Mouse (Mus musculus) liver, embryonic 11.5 days (tissue): ENCODE measurements at regions not wholly inside any gene's neighbourhood (a gene's known extent, or its start where the extent isn't known, plus 50 kb on each side); places are given as distances from the start of the nearest gene placed in this dataset.

ENCODE experiments used
- ATAC-seq: fragments of 200-750 bp; cut with Nextera tagmentation; replicated peaks from 2 replicates; pipeline ENCODE4 v1.8.0; 2017; ENCODE audit warnings: moderate number of reproducible peaks, mild to moderate bottlenecking, moderate TSS enrichment, moderate library complexity; ENCODE audit not compliant: low FRiP score
- DNase-seq: peaks from one replicate; pipeline ENCODE4 v3.0.0-alpha.2; 2017; ENCODE audit warnings: low spot score
- H3K27ac ChIP-seq: fragments of 300-500 bp; sonication (generic); 2 replicates; pipeline ENCODE4 v1.5.1; 2014; ENCODE audit warnings: mild to moderate bottlenecking, low read depth, low read length, control low read depth
- H3K27me3 ChIP-seq: fragments of 300-500 bp; sonication (generic); replicated peaks from 2 replicates; pipeline ENCODE4 v1.6.1; 2014; ENCODE audit warnings: low read length, mixed read lengths; ENCODE audit not compliant: control insufficient read depth, insufficient read depth
- H3K36me3 ChIP-seq: fragments of 300-500 bp; sonication (generic); 2 replicates; pipeline ENCODE4 v1.6.1; 2014; ENCODE audit warnings: mild to moderate bottlenecking, low read length, moderate library complexity, mixed read lengths; ENCODE audit not compliant: control insufficient read depth, insufficient read depth
- H3K4me1 ChIP-seq: fragments of 300-500 bp; sonication (generic); replicated peaks from 2 replicates; pipeline ENCODE4 v1.6.1; 2014; ENCODE audit warnings: low read length, mixed read lengths; ENCODE audit not compliant: control insufficient read depth, insufficient read depth
- H3K4me2 ChIP-seq: fragments of 300-500 bp; sonication (generic); 2 replicates; pipeline ENCODE4 v1.6.1; 2014; ENCODE audit warnings: mild to moderate bottlenecking, control low read depth, moderate library complexity
- H3K4me3 ChIP-seq: fragments of 300-500 bp; sonication (generic); 2 replicates; pipeline ENCODE4 v1.5.1; 2014; ENCODE audit warnings: low read depth, low read length, control low read depth
- H3K9ac ChIP-seq: fragments of 300-500 bp; sonication (generic); 2 replicates; pipeline ENCODE4 v1.6.1; 2014; ENCODE audit warnings: low read depth, low read length, control low read depth
- H3K9me3 ChIP-seq: fragments of 300-500 bp; sonication (generic); 2 replicates; pipeline ENCODE4 v1.6.1; 2016; ENCODE audit warnings: low read length, inconsistent platforms, mixed read lengths; ENCODE audit not compliant: control insufficient read depth
- WGBS: fragments of 180-500 bp; shearing (Covaris S2); extraction: QIAGEN DNeasy Blood & Tissue Kit; methylation state at CpG from one replicate; pipeline ENCODE4 v1.1.7; 2014; 5-methylcytosine and 5-hydroxymethylcytosine counted together

DNA sequence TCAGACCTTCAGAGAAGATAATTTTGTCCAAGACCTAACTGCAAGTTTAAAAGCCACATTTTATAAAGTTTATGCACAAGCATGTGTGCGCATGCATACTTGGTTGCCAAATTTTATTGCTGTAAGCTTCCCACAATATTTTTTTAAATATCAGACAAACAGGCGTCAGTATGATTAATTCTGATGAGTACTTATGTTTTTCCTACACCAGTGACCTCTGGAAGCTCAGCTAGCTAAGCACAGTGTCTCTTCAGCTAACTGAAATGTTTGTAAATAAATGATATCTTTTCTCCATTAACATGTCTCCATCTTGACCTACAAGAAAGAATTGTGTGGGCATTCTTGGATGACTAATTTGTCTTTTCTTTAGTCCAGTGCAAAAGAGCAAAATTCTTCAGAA is 168.6 kb upstream of the Ahr start:
- no peak overlapping the region for H3K4me3 ChIP-seq
- no peak for DNase-seq
- no peaks in the 10 kb centered on the region for H3K36me3 ChIP-seq
- no peak overlapping the region for H3K9ac ChIP-seq
- H3K4me1 ChIP-seq = no peaks in the 10 kb centered on the region
- H3K27me3 ChIP-seq = no peaks in the 10 kb centered on the region
- WGBS = 81% methylated on average over 2 of the region's 2 CpGs
- no peak for ATAC-seq
- no peak overlapping the region for H3K27ac ChIP-seq
- H3K4me2 ChIP-seq = no peak overlapping the region
- H3K9me3 ChIP-seq = no peaks in the 10 kb centered on the region

DNA sequence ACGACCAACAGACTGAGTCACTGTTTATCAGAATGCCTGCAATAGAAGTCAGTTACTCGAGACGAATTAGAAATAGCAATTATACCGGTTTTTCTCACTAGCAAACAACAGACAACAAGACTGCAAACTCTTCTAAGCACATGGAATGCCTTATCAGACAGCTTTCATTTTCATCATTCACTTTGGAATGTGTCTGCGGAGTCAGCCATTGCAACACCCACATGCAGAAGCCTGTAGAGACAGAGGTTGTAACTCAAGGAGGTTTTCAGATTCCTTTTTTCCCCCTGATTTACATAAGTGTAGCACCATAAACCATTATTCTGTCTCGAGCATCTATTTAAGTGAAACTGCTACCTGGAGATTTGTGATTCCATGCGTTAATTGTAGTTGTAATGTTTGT is 167.8 kb upstream of the Ahr start:
- ATAC-seq (no peak), DNase-seq (no peak)
- WGBS = 58% methylated on average over 7 of the region's 7 CpGs
- Histone ChIP-seq H3K27ac (no peak overlapping the region), H3K9me3 (no peaks in the 10 kb centered on the region), H3K27me3 (no peaks in the 10 kb centered on the region), H3K36me3 (no peaks in the 10 kb centered on the region), H3K4me2 (no peak overlapping the region), H3K4me3 (no peak overlapping the region), H3K4me1 (no peaks in the 10 kb centered on the region), H3K9ac (no peak overlapping the region)

DNA sequence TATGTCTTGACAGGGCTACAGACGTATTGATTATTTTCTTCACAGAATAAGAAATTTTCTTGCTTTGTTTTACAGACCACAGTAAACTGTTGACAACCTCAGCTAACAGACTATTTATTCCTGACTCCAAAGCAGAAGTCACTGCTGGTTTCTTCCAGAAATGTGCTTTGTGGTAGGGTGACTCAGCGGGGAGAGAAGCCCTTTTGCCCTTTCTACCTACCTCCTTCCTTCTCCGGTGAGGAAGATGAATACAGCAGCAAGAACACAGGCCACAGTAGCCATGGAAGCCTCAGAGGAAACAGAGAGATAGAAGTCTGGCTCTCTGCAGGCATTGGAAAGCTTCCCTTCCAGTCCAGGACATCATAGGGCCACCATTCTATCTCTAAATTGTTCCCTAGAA is 159.4 kb upstream of the Ahr start:
- no peaks in the 10 kb centered on the region for H3K9me3 ChIP-seq
- no peaks in the 10 kb centered on the region for H3K27me3 ChIP-seq
- H3K4me1 ChIP-seq = no peaks in the 10 kb centered on the region
- no peak overlapping the region for H3K4me2 ChIP-seq
- WGBS = 60% methylated on average over 3 of the region's 3 CpGs
- DNase-seq (no peak), ATAC-seq (no peak)
- H3K9ac ChIP-seq = no peak overlapping the region
- no peak overlapping the region for H3K4me3 ChIP-seq
- H3K36me3 ChIP-seq = no peaks in the 10 kb centered on the region
- H3K27ac ChIP-seq = no peak overlapping the region

DNA sequence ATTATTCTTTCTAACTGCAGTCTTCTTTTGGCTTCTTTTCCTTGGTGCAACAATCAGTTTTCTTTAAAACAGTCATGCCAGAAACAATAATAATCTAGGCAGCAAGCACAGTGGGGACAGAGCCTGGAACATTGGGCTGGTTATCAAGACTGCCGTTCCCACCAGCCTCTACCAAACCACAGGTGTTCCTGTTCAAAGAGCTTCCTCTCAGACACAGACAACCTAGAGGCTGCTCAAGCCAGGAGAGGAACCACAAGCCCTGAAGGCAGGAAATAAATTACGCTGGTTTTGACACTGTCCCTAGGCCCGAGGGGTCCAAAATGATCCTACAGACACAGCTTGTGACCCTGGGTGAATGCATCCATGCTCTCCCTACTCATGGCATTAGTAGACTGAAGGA is 156.1 kb upstream of the Ahr start:
- no peak overlapping the region for H3K4me3 ChIP-seq
- ATAC-seq = no peak
- no peaks in the 10 kb centered on the region for H3K36me3 ChIP-seq
- no peaks in the 10 kb centered on the region for H3K4me1 ChIP-seq
- H3K9ac ChIP-seq = no peak overlapping the region
- no peak overlapping the region for H3K4me2 ChIP-seq
- no peak for DNase-seq
- H3K9me3 ChIP-seq = no peaks in the 10 kb centered on the region
- no peaks in the 10 kb centered on the region for H3K27me3 ChIP-seq
- 51% methylated on average over 3 of the region's 3 CpGs for WGBS
- no peak overlapping the region for H3K27ac ChIP-seq

DNA sequence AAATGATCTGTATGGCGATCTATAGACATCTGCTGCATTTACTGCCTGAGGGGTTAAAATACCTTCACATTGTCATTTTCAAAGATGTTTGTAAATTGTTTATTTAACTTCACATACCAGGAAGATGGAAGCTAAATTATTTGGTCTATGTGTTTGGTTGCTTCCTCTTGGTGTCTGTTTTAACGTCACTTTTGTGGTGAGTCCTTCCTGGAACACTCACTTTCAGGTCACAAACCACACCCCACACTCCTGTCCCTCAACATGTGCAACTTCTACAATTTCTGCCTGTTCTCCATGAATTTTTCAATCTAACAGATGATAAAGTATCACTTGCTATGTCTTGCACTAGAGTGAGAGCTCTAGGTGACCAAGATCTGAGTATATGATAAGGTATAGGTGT is 151.4 kb upstream of the Ahr start:
- Histone ChIP-seq H3K4me1 (no peaks in the 10 kb centered on the region), H3K9ac (no peak overlapping the region), H3K4me2 (no peak overlapping the region), H3K9me3 (no peaks in the 10 kb centered on the region), H3K4me3 (no peak overlapping the region), H3K27me3 (no peaks in the 10 kb centered on the region), H3K36me3 (no peaks in the 10 kb centered on the region), H3K27ac (no peak overlapping the region)
- ATAC-seq (no peak), DNase-seq (no peak)
- 72% methylated on average over 2 of the region's 2 CpGs for WGBS

DNA sequence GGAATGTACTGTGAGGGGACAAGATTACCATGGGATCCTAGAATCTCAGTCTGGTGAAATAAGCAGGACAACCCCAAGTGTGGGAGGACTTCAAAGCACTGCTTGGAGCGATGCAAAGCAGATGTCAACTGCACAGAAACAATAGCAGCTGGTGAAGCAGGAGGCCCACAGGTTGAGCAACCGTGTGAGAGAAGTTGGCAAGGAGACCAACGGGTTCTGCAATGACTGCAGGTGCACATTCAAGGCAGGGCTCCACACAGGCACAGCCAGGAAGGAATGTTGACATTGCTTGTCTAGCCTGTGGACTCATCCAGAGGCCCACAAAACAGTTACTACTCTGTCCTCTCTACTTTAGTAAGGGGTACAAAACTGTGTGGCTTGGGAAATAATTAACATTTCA is 150.4 kb upstream of the Ahr start:
- Histone ChIP-seq H3K36me3 (no peaks in the 10 kb centered on the region), H3K4me2 (no peak overlapping the region), H3K27me3 (no peaks in the 10 kb centered on the region), H3K9me3 (no peaks in the 10 kb centered on the region), H3K4me3 (no peak overlapping the region), H3K9ac (no peak overlapping the region), H3K4me1 (no peaks in the 10 kb centered on the region), H3K27ac (no peak overlapping the region)
- ATAC-seq (no peak), DNase-seq (no peak)
- 65% methylated on average over 3 of the region's 3 CpGs for WGBS

DNA sequence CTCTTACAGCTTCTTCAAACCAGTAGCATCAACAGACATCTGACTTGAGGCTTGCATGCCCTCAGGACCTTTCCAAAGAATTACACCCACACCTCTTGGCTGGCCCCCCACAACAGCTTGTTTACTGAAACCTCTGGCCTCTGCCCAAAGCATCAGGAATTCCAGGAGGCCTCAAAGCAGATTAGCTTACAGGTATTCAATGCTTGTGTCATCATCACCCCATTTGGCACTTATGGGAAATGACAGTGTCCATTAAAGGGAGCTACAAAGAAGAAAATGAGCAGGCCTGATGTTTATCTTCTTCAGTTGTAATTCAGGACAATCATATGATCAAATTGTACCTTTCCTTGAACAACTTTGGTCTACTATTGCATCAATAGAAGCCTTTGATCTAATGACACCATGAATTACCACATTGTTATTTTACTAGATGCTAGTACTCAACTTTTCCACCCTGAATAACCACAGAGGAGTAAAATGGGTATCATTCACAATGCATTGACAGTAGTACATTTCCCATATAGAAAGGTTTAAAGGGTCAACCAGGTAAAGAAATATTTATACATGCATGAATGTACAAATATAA is 147.1 kb upstream of the Ahr start:
- Histone ChIP-seq H3K27me3 (no peaks in the 10 kb centered on the region), H3K36me3 (no peaks in the 10 kb centered on the region), H3K4me3 (no peak overlapping the region), H3K4me2 (no peak overlapping the region), H3K27ac (no peak overlapping the region), H3K9ac (no peak overlapping the region), H3K4me1 (no peaks in the 10 kb centered on the region), H3K9me3 (no peaks in the 10 kb centered on the region)
- ATAC-seq (no peak), DNase-seq (no peak)

DNA sequence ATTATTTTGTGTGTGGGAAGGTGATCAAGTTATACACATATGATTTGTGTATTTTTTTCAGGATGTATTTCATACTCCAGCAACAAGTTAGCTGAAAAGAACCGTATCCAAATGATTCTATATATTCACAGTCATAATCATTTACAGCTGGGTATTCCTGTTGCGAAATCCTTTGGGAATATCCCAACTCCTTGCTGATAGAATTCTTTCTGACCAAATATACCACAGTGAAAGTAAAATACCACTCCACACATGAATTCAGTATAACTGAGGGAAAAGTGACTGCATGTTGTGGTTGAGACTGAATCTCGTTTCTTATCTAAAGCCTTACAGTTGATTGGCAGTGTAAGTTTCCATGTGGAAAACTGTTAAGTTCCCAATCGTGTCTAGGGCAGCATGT is 145.1 kb upstream of the Ahr start:
- DNase-seq (no peak), ATAC-seq (no peak)
- Histone ChIP-seq H3K4me3 (no peak overlapping the region), H3K27ac (no peak overlapping the region), H3K36me3 (no peaks in the 10 kb centered on the region), H3K4me2 (no peak overlapping the region), H3K4me1 (no peaks in the 10 kb centered on the region), H3K9ac (no peak overlapping the region), H3K9me3 (no peaks in the 10 kb centered on the region), H3K27me3 (no peaks in the 10 kb centered on the region)
- 60% methylated on average over 4 of the region's 4 CpGs for WGBS

DNA sequence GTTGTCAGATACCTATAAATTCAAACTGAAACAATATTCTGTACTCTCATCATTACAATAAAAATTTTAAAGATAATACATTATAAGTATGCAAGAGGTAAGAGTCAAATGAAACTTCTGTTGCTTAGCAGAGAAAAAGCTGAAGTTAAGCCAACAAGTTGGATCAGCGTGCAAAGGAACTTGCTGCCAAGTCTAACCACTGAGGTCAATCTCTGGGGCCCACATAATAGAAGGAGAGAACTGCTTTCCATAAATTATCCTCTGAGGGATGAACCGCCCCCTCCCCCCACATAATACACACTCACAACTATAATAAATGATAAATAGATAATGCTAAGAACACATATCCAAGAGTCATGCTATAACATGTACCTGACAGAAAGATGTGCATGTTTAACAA is 144.2 kb upstream of the Ahr start:
- ATAC-seq = no peak
- Histone ChIP-seq H3K4me3 (no peak overlapping the region), H3K4me1 (no peaks in the 10 kb centered on the region), H3K27me3 (no peaks in the 10 kb centered on the region), H3K4me2 (no peak overlapping the region), H3K36me3 (no peaks in the 10 kb centered on the region), H3K9me3 (no peaks in the 10 kb centered on the region), H3K27ac (no peak overlapping the region), H3K9ac (no peak overlapping the region)
- no peak for DNase-seq
- WGBS = 73% methylated on average over 2 of the region's 2 CpGs
